Mouse (Mus musculus): ENCODE measurements around the gene Zfpl1. TPM values are rescaled to one million over a fixed set of nuclear protein-coding genes. Genes with fewer than 3 reads are reported as not detected.

Zfpl1 gene
- polyA plus RNA-seq, 1 experiment from 2014 or later = 71.7 TPM

GRCm38 (mm10) chr19:6056696-6057095 is 28.1 kb downstream of the Zfpl1 start:
- Histone ChIP-seq H3K9ac (ENCODE audit: low read depth, low read length) (peak overlapping the region; percentile 54), H3K36me3 (ENCODE audit: insufficient read depth, low read length) (peaks cover 33% of the 10 kb centered on the region), H3K27me3 (ENCODE audit: insufficient read depth, low read length) (no peaks in the 10 kb centered on the region), H3K4me3 (replicated peaks; ENCODE audit: low read depth, low read length) (peak overlapping the region; percentile 92), H3K4me2 (ENCODE audit: low read length) (peak overlapping the region; percentile 81), H3K9me3 (replicated peaks; ENCODE audit: low read length) (no peaks in the 10 kb centered on the region), H3K4me1 (replicated peaks; ENCODE audit: insufficient read depth, low read length) (peaks cover 7% of the 10 kb centered on the region), H3K27ac (peak overlapping the region; percentile 27; the same call in 1 of the 2 replicates)
- WGBS = 55% methylated on average over 4 of the region's 4 CpGs
- TF ChIP-seq CTCF (IDR thresholded peaks at IDR 0.05; ENCODE audit: low read depth) = no peak
- DNase-seq (ENCODE audit: low spot score) (no peak), ATAC-seq (replicated peaks; ENCODE audit: low FRiP score, low read depth) (no peak)

- WGBS = 74% methylated on average over 5 of the region's 5 CpGs
- H3K4me3 ChIP-seq (replicated peaks; ENCODE audit: low read depth, low read length) = no peak overlapping the region
- DNase-seq (ENCODE audit: low spot score) = no peak
- no peak for ATAC-seq (replicated peaks; ENCODE audit: low FRiP score, low read depth)
- no peak overlapping the region for H3K27ac ChIP-seq
- no peaks in the 10 kb centered on the region for H3K27me3 ChIP-seq (ENCODE audit: insufficient read depth, low read length)
- no peak for TF ChIP-seq CTCF (IDR thresholded peaks at IDR 0.05; ENCODE audit: low read depth)
- H3K4me1 ChIP-seq (replicated peaks; ENCODE audit: insufficient read depth, low read length) = peaks cover 7% of the 10 kb centered on the region; the same call in 1 of the 2 replicates
- H3K9ac ChIP-seq (ENCODE audit: low read depth, low read length) = no peak overlapping the region
- H3K4me2 ChIP-seq (ENCODE audit: low read length) = no peak overlapping the region
- H3K9me3 ChIP-seq (replicated peaks; ENCODE audit: low read length) = no peaks in the 10 kb centered on the region
- peaks cover 57% of the 10 kb centered on the region for H3K36me3 ChIP-seq (ENCODE audit: insufficient read depth, low read length)
These were observed 30.5 kb downstream of the Zfpl1 start for GRCm38 (mm10) chr19:6054296-6054695.

GRCm38 (mm10) chr19:6052516-6052915 is 32.2 kb downstream of the Zfpl1 start:
- DNase-seq (ENCODE audit: low spot score) (no peak), ATAC-seq (replicated peaks; ENCODE audit: low FRiP score, low read depth) (no peak)
- no peak for TF ChIP-seq CTCF (IDR thresholded peaks at IDR 0.05; ENCODE audit: low read depth)
- no peaks in the 10 kb centered on the region for H3K9me3 ChIP-seq (replicated peaks; ENCODE audit: low read length)
- H3K27me3 ChIP-seq (ENCODE audit: insufficient read depth, low read length) = no peaks in the 10 kb centered on the region
- no peak overlapping the region for H3K9ac ChIP-seq (ENCODE audit: low read depth, low read length)
- peaks cover 69% of the 10 kb centered on the region for H3K36me3 ChIP-seq (ENCODE audit: insufficient read depth, low read length)
- no peak overlapping the region for H3K4me2 ChIP-seq (ENCODE audit: low read length)
- WGBS = 82% methylated on average over 7 of the region's 7 CpGs
- H3K27ac ChIP-seq = no peak overlapping the region
- H3K4me3 ChIP-seq (replicated peaks; ENCODE audit: low read depth, low read length) = no peak overlapping the region
- H3K4me1 ChIP-seq (replicated peaks; ENCODE audit: insufficient read depth, low read length) = peaks cover 14% of the 10 kb centered on the region

GRCm38 (mm10) chr19:6048681-6049410 is 35.9 kb downstream of the Zfpl1 start:
- no peak overlapping the region for H3K4me2 ChIP-seq (ENCODE audit: low read length)
- H3K27me3 ChIP-seq (ENCODE audit: insufficient read depth, low read length) = no peaks in the 10 kb centered on the region
- H3K9me3 ChIP-seq (replicated peaks; ENCODE audit: low read length) = no peaks in the 10 kb centered on the region
- peaks cover 13% of the 10 kb centered on the region for H3K4me1 ChIP-seq (replicated peaks; ENCODE audit: insufficient read depth, low read length)
- no peak overlapping the region for H3K9ac ChIP-seq (ENCODE audit: low read depth, low read length)
- no peak for DNase-seq (ENCODE audit: low spot score)
- ATAC-seq (replicated peaks; ENCODE audit: low FRiP score, low read depth) = no peak
- TF ChIP-seq CTCF (IDR thresholded peaks at IDR 0.05; ENCODE audit: low read depth) = no peak
- peaks cover 55% of the 10 kb centered on the region for H3K36me3 ChIP-seq (ENCODE audit: insufficient read depth, low read length)
- 87% methylated on average over 11 of the region's 11 CpGs for WGBS
- no peak overlapping the region for H3K27ac ChIP-seq
- H3K4me3 ChIP-seq (replicated peaks; ENCODE audit: low read depth, low read length) = no peak overlapping the region

GRCm38 (mm10) chr19:6047899-6048166 is 36.9 kb downstream of the Zfpl1 start:
- no peak for TF ChIP-seq CTCF (IDR thresholded peaks at IDR 0.05; ENCODE audit: low read depth)
- Histone ChIP-seq H3K36me3 (ENCODE audit: insufficient read depth, low read length) (peaks cover 46% of the 10 kb centered on the region), H3K4me3 (replicated peaks; ENCODE audit: low read depth, low read length) (peak overlapping the region; percentile 81), H3K9ac (ENCODE audit: low read depth, low read length) (peak overlapping the region; percentile 86), H3K27me3 (ENCODE audit: insufficient read depth, low read length) (no peaks in the 10 kb centered on the region), H3K4me1 (replicated peaks; ENCODE audit: insufficient read depth, low read length) (peaks cover 13% of the 10 kb centered on the region), H3K27ac (peak overlapping the region; percentile 98; the same call in 1 of the 2 replicates), H3K9me3 (replicated peaks; ENCODE audit: low read length) (no peaks in the 10 kb centered on the region), H3K4me2 (ENCODE audit: low read length) (peak overlapping the region; percentile 83)
- ATAC-seq (replicated peaks; ENCODE audit: low FRiP score, low read depth) = no peak
- no peak for DNase-seq (ENCODE audit: low spot score)
- WGBS = 83% methylated on average over 8 of the region's 8 CpGs

- Histone ChIP-seq H3K9me3 (replicated peaks; ENCODE audit: low read length) (no peaks in the 10 kb centered on the region), H3K9ac (ENCODE audit: low read depth, low read length) (peak overlapping the region; percentile 86), H3K27ac (peak overlapping the region; percentile 98), H3K4me2 (ENCODE audit: low read length) (peak overlapping the region; percentile 83), H3K4me3 (replicated peaks; ENCODE audit: low read depth, low read length) (peak overlapping the region; percentile 81), H3K36me3 (ENCODE audit: insufficient read depth, low read length) (peaks cover 41% of the 10 kb centered on the region), H3K4me1 (replicated peaks; ENCODE audit: insufficient read depth, low read length) (peaks cover 13% of the 10 kb centered on the region), H3K27me3 (ENCODE audit: insufficient read depth, low read length) (no peaks in the 10 kb centered on the region)
- ATAC-seq (replicated peaks; ENCODE audit: low FRiP score, low read depth) (peak; percentile 40), DNase-seq (ENCODE audit: low spot score) (peak; percentile 32)
- 0 out of 2 replicates have a peak, but pooled peaks have one; percentile 12 for TF ChIP-seq CTCF (IDR thresholded peaks at IDR 0.05; ENCODE audit: low read depth)
- under 1% methylated on average over 43 of the region's 44 CpGs for WGBS
These were observed 37.4 kb downstream of the Zfpl1 start for GRCm38 (mm10) chr19:6047154-6047898.

Measured in kidney, postnatal 0 days (tissue).